ENCODE assay signal across 23 mouse cellular contexts in genomic region chr14:60621076-60621475, GRCm38 (mm10). TPM values are rescaled to one million over a fixed set of nuclear protein-coding genes. Genes with fewer than 3 reads are reported as not detected.
DNase-seq lines count a peak whose midpoint lies in the region; ATAC-seq lines count a peak whose summit lies in the region.
"Had no signal": no experiment of that assay in that cellular context is flagged by ENCODE, and none has a peak within 500 bp of the region (broad histone marks: within the 10 kb centered on the region; RNA-seq: fewer than 3 reads in every experiment).

No protein-coding gene starts in this region.

- ATAC-seq in intestine, embryonic 16.5 days = peak; percentile 48
- ATAC-seq: forebrain, embryonic 13.5 days; hindbrain, postnatal 0 days; midbrain, embryonic 15.5 days had no signal

- H3K27me3 ChIP-seq in intestine, embryonic 16.5 days (replicated peaks; ENCODE audit: control insufficient read depth, insufficient read depth, low read length) = no peaks in the 10 kb centered on the region
- H3K27me3 ChIP-seq: forebrain, embryonic 13.5 days; midbrain, embryonic 15.5 days; neural tube, embryonic 15.5 days had no signal

- 33% methylated on average over 9 of the region's 9 CpGs for WGBS in intestine, embryonic 16.5 days

- H3K27ac ChIP-seq in intestine, embryonic 16.5 days (ENCODE audit: low read length) = no peak overlapping the region
- H3K27ac ChIP-seq: embryonic facial prominence, embryonic 10.5 days; forebrain, embryonic 13.5 days; hindbrain, postnatal 0 days; left cerebral cortex, adult 2 months; limb, embryonic 10.5 days; midbrain, embryonic 15.5 days; neural tube, embryonic 15.5 days had no signal

- no peaks in the 10 kb centered on the region for H3K36me3 ChIP-seq in intestine, embryonic 16.5 days (ENCODE audit: control insufficient read depth, insufficient read depth, low read length)
- H3K36me3 ChIP-seq: embryonic facial prominence, embryonic 10.5 days; G1E; limb, embryonic 10.5 days; midbrain, embryonic 15.5 days; neural tube, embryonic 15.5 days had no signal

- no peaks in the 10 kb centered on the region for H3K9me3 ChIP-seq in intestine, embryonic 16.5 days (ENCODE audit: control insufficient read depth, low read length)
- H3K9me3 ChIP-seq: embryonic facial prominence, embryonic 10.5 days; forebrain, embryonic 13.5 days; G1E; limb, embryonic 10.5 days; midbrain, embryonic 15.5 days; neural tube, embryonic 15.5 days had no signal

- H3K4me3 ChIP-seq in intestine, embryonic 16.5 days (ENCODE audit: low read length) = no peak overlapping the region
- H3K4me3 ChIP-seq: embryonic facial prominence, embryonic 10.5 days; forebrain, embryonic 13.5 days; left cerebral cortex, adult 2 months; limb, embryonic 10.5 days; midbrain, embryonic 15.5 days; neural tube, embryonic 15.5 days had no signal

- no peak overlapping the region for H3K4me2 ChIP-seq in intestine, embryonic 16.5 days (ENCODE audit: low read depth, low read length)
- H3K4me2 ChIP-seq: forebrain, embryonic 13.5 days; liver, embryonic 11.5 days; lung, embryonic 14.5 days; midbrain, embryonic 15.5 days; neural tube, embryonic 15.5 days had no signal

- H3K9ac ChIP-seq in intestine, embryonic 16.5 days (ENCODE audit: low read depth, low read length) = no peak overlapping the region
- H3K9ac ChIP-seq: forebrain, embryonic 13.5 days; lung, embryonic 14.5 days; midbrain, embryonic 15.5 days; neural tube, embryonic 15.5 days had no signal

- peak; percentile 51 for DNase-seq in 3134 (ENCODE audit: extremely low read depth, insufficient read length, low spot score)
- DNase-seq in 3T3-L1 (ENCODE audit: low read depth, low spot score) = peak; percentile 63
- DNase-seq in lung, postnatal 36 days = peak; percentile 60
- DNase-seq in thymus, postnatal 0 days (ENCODE audit: low spot score) = no peak
- no peak for DNase-seq in layer of hippocampus, adult 9-11 months
- no peak for DNase-seq in yolk sac, embryonic 10.5 days (ENCODE audit: low spot score)
- DNase-seq: cerebellum, adult 8-10 months; gastrocnemius, postnatal 10 days; heart, adult 18-20 months; kidney, adult 2 months; kidney, postnatal 36 days; lung, embryonic 14.5 days; thymus, postnatal 4 days had no signal

- no peaks in the 10 kb centered on the region for H3K4me1 ChIP-seq in intestine, embryonic 16.5 days (ENCODE audit: control insufficient read depth, insufficient read depth, low read length)
- H3K4me1 ChIP-seq: forebrain, embryonic 13.5 days; midbrain, embryonic 15.5 days; neural tube, embryonic 15.5 days had no signal

RNA-seq across cellular contexts. Expression of gene Spata13, which starts 12.7 kb away (rescaled TPM):
- 19.9 and 22.6 TPM in 2 replicates for polyA plus RNA-seq in intestine, embryonic 16.5 days (2015; fragmentation: Nextera tagmentation; extraction: Ambion mirVana)
- 48.9 and 50.4 TPM in 2 replicates for polyA plus RNA-seq in thymus, postnatal 0 days (2015; fragmentation: Nextera tagmentation; extraction: Ambion mirVana)

Comparison
In these comparisons a context has a peak if more than half of its experiments do, and no peak if none do; other contexts are left out.
1. DNase-seq: peak in 3134 (single experiment), 3T3-L1 (single experiment) and lung, postnatal 36 days (single experiment); none in thymus, postnatal 0 days (single experiment), layer of hippocampus, adult 9-11 months (single experiment) and yolk sac, embryonic 10.5 days (single experiment).